Mouse (Mus musculus) lung, adult 2 months (tissue): Measurements from ENCODE around the gene Alg12.

Experiments
- CTCF ChIP-seq: fragments of 200-500 bp; IDR thresholded peaks from 2 replicates; pipeline ENCODE4 v1.5.1; 2011; ENCODE audit warnings: mild to moderate bottlenecking, low read length, control low read depth; ENCODE audit not compliant: insufficient read depth
- POLR2A ChIP-seq: fragments of 200-500 bp; IDR thresholded peaks from 2 replicates; pipeline ENCODE4 v1.6.1; 2011; ENCODE audit warnings: low read depth, mild to moderate bottlenecking, control low read depth, low read length, borderline replicate concordance; ENCODE audit errors: extremely low read depth

DNA sequence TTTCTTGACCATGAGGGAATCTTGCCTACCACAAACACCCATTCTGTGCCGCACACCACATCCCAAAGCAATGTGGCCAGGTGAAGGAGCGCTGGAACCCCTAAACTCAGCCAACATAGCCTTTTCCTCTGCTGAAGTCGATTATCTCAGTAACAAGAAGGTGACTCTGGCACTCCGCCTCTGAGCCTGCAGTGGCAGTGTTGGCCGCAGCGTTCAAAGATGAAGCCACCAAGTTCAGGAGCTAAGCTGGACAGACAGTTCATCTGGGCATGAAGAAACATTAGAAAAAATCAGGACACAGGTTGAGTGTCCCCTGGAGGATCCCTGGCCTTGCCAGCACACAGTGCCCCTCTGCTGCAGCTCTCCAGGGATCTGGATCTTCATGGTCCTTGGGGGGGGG, 8.3 kb upstream of the Alg12 start:
- no peak for TF ChIP-seq CTCF
- no peak for TF ChIP-seq POLR2A
